Mouse (Mus musculus) spleen, adult 2 months (tissue): ENCODE data around the gene Jmjd6.

Experiments
- CTCF ChIP-seq: fragments of 200-500 bp; IDR thresholded peaks from 2 replicates; pipeline ENCODE4 v1.5.1; 2011; ENCODE audit warnings: mild to moderate bottlenecking, inconsistent platforms; ENCODE audit not compliant: insufficient read depth, insufficient read length, insufficient replicate concordance; ENCODE audit errors: extremely low read depth
- POLR2A ChIP-seq: fragments of 200-500 bp; IDR thresholded peaks from 2 replicates; pipeline ENCODE4 v1.6.1; 2011; ENCODE audit warnings: low read depth, low read length, inconsistent platforms

DNA sequence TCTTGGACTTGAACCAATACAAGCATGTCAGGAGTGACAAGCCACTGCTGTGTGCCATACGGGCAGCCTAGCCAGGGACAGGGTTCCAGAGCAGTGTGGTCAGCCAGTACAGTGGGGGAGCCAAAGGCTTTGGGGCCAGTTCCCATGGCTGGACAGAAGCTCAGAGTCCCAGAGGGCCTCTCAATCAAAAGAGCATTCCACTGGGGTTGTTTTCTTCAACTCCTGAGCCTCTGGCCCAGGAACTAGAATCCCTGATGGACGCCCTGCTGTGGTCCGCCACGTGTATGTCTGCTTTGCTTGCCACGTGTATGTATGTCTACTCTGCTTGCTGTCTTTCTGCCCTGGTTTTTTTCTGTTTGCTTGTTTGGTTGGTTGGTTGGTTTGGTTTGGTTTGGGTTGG is 42.1 kb downstream of the Jmjd6 start:
- no peak for TF ChIP-seq CTCF
- TF ChIP-seq POLR2A, result no peak
